Mouse (Mus musculus) lung, adult 2 months (tissue): ENCODE data around the gene Ddr1.

Source experiments
- CTCF ChIP-seq: fragments of 200-500 bp; IDR thresholded peaks from 2 replicates; pipeline ENCODE4 v1.5.1; 2011; ENCODE audit warnings: mild to moderate bottlenecking, low read length, control low read depth; ENCODE audit not compliant: insufficient read depth
- POLR2A ChIP-seq: fragments of 200-500 bp; IDR thresholded peaks from 2 replicates; pipeline ENCODE4 v1.6.1; 2011; ENCODE audit warnings: low read depth, mild to moderate bottlenecking, control low read depth, low read length, borderline replicate concordance; ENCODE audit errors: extremely low read depth

DNA sequence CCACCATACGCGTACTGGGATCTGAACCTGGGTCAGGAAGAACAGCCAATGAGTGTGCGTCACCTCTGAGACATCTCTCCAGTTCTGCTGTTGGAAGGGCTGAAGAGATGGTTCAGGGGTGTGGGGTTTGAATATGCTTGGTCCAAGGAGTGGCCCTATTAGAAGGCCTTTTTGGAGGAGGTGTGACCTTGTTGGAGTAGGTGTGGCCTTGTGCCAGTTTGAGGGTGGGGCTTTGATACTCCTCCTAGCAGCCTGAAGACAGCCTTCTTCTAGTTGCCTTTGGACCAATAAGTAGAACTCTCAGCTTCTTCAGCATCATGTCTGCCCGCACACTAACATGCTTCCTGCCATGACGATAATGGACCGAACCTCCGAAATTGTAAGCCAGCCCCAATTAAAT, 49.2 kb upstream of the Ddr1 start:
- TF ChIP-seq CTCF, result no peak
- no peak for TF ChIP-seq POLR2A
